Mouse (Mus musculus): ENCODE measurements around the gene Rps6ka5. TPM values are rescaled to one million over a fixed set of nuclear protein-coding genes. Genes with fewer than 3 reads are reported as not detected.

The Rps6ka5 gene
- polyA plus RNA-seq, 1 experiment from 2014 or later: 1.2 TPM

- Histone ChIP-seq H3K4me3 (ENCODE audit: low read depth, low read length) (no peak overlapping the region), H3K27me3 (replicated peaks; ENCODE audit: control insufficient read depth, insufficient read depth, low read length) (no peaks in the 10 kb centered on the region), H3K4me1 (replicated peaks; ENCODE audit: control insufficient read depth, insufficient read depth, low read length) (0 out of 2 replicates have a peak, but pooled peaks cover 4% of the 10 kb centered on the region), H3K9me3 (ENCODE audit: control insufficient read depth) (no peaks in the 10 kb centered on the region), H3K4me2 (replicated peaks; ENCODE audit: low read depth) (no peak overlapping the region), H3K9ac (ENCODE audit: low read depth, low read length) (no peak overlapping the region), H3K36me3 (ENCODE audit: control insufficient read depth, insufficient read depth) (no peaks in the 10 kb centered on the region), H3K27ac (ENCODE audit: low read depth, low read length) (no peak overlapping the region)
- 92% methylated on average over 6 of the region's 6 CpGs for WGBS
- no peak for ATAC-seq
- no peak for TF ChIP-seq CTCF (IDR thresholded peaks at IDR 0.05; ENCODE audit: low read depth)
Measured at GRCm38 (mm10) chr12:100769871-100770270, 43.1 kb upstream of the Rps6ka5 start.

DNA sequence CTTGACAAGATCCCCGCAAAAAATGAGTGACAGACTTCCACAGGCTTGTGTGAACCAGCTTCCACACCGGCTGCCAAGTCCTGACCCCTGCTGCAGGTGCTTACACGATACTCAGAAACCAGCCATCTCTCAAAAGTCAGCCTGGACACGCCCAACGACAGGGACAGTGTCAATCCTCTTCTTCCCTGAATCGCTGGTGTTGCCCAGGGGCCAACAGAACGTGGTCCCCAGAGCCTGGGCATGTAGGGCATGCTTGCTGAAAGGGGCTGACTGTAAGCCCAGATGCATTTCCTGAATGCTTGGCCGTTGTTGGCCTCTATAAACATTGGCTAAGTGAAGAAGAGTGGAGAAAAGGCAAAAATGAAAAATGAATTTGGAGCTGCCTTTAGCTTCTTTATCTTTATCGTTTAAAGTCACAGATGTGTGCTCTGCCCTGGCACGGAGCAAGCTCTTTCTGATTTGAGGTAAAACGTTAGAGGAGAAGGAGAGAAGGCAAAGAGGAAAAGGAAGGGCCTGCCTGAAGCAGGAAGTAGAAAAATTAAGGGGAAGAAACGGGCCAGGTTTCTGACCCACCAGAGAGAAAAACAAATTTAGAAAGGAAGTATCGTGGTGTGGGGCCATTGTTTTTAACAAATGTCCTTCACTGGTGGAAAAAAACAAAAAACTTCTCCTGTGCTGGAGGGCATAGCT is 37.7 kb upstream of the Rps6ka5 start:
- Histone ChIP-seq H3K36me3 (ENCODE audit: control insufficient read depth, insufficient read depth) (no peaks in the 10 kb centered on the region), H3K27me3 (replicated peaks; ENCODE audit: control insufficient read depth, insufficient read depth, low read length) (no peaks in the 10 kb centered on the region), H3K4me3 (ENCODE audit: low read depth, low read length) (no peak overlapping the region), H3K4me1 (replicated peaks; ENCODE audit: control insufficient read depth, insufficient read depth, low read length) (no peaks in the 10 kb centered on the region), H3K9ac (ENCODE audit: low read depth, low read length) (no peak overlapping the region), H3K27ac (ENCODE audit: low read depth, low read length) (no peak overlapping the region), H3K9me3 (ENCODE audit: control insufficient read depth) (no peaks in the 10 kb centered on the region), H3K4me2 (replicated peaks; ENCODE audit: low read depth) (no peak overlapping the region)
- WGBS: 49% methylated on average over 13 of the region's 13 CpGs
- TF ChIP-seq CTCF (IDR thresholded peaks at IDR 0.05; ENCODE audit: low read depth): no peak
- ATAC-seq: no peak

DNA sequence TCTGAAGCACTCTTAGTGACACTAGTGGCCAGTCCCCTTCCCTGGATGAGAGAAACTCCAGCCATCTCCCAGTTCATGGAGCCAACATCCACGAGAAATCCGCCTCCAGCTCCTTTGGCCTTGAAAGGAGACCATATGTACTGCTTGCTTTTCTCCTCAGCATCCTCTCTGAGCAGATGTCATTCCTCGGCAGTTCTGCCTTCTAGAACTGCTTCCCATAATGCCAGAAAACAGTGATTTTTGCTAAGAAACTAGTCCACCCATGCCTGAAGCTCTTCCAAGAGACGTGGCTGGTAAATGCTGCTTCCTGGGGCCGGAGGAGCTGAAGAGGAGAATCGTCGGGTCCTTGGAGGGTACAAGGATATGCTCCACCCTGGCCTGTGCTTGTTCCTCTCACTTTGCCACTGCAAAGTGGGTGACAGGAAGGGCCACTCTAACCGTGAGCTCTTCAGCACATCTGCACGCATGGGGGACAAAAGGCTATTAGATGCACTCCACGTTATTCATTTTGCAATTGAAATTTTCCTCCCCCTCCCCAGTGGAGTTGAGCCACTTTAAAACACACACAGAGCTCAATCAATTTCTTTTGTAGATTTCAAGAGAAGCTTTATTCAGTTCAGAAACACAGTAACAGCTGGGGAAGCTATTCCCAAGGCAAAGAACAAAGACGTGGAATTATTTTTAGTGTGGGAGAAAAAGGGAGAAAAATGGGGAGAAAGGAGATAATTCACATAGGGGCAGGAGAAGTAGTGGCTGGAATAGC is 36.1 kb upstream of the Rps6ka5 start:
- no peaks in the 10 kb centered on the region for H3K36me3 ChIP-seq (ENCODE audit: control insufficient read depth, insufficient read depth)
- 72% methylated on average over 11 of the region's 11 CpGs for WGBS
- no peak for ATAC-seq
- H3K27me3 ChIP-seq (replicated peaks; ENCODE audit: control insufficient read depth, insufficient read depth, low read length): no peaks in the 10 kb centered on the region
- no peaks in the 10 kb centered on the region for H3K9me3 ChIP-seq (ENCODE audit: control insufficient read depth)
- H3K27ac ChIP-seq (ENCODE audit: low read depth, low read length): no peak overlapping the region
- TF ChIP-seq CTCF (IDR thresholded peaks at IDR 0.05; ENCODE audit: low read depth): no peak
- no peaks in the 10 kb centered on the region for H3K4me1 ChIP-seq (replicated peaks; ENCODE audit: control insufficient read depth, insufficient read depth, low read length)
- H3K4me2 ChIP-seq (replicated peaks; ENCODE audit: low read depth): no peak overlapping the region
- no peak overlapping the region for H3K9ac ChIP-seq (ENCODE audit: low read depth, low read length)
- no peak overlapping the region for H3K4me3 ChIP-seq (ENCODE audit: low read depth, low read length)

- TF ChIP-seq CTCF (IDR thresholded peaks at IDR 0.05; ENCODE audit: low read depth): no peak
- ATAC-seq: no peak
Measured at GRCm38 (mm10) chr12:100757427-100757826, 30.6 kb upstream of the Rps6ka5 start.

GRCm38 (mm10) chr12:100753716-100754115 is 26.9 kb upstream of the Rps6ka5 start:
- Histone ChIP-seq H3K27ac (ENCODE audit: low read depth, low read length) (no peak overlapping the region), H3K4me3 (ENCODE audit: low read depth, low read length) (no peak overlapping the region), H3K9ac (ENCODE audit: low read depth, low read length) (no peak overlapping the region), H3K4me2 (replicated peaks; ENCODE audit: low read depth) (no peak overlapping the region), H3K27me3 (replicated peaks; ENCODE audit: control insufficient read depth, insufficient read depth, low read length) (no peaks in the 10 kb centered on the region), H3K36me3 (ENCODE audit: control insufficient read depth, insufficient read depth) (no peaks in the 10 kb centered on the region), H3K9me3 (ENCODE audit: control insufficient read depth) (no peaks in the 10 kb centered on the region), H3K4me1 (replicated peaks; ENCODE audit: control insufficient read depth, insufficient read depth, low read length) (no peaks in the 10 kb centered on the region)
- WGBS: 64% methylated on average over 1 of the region's 1 CpGs
- TF ChIP-seq CTCF (IDR thresholded peaks at IDR 0.05; ENCODE audit: low read depth): no peak
- ATAC-seq: no peak

More at GRCm38 (mm10) chr12:100757427-100757826, 30.6 kb upstream of the Rps6ka5 start:
- Histone ChIP-seq H3K27me3 (replicated peaks; ENCODE audit: control insufficient read depth, insufficient read depth, low read length) (no peaks in the 10 kb centered on the region), H3K4me1 (replicated peaks; ENCODE audit: control insufficient read depth, insufficient read depth, low read length) (no peaks in the 10 kb centered on the region), H3K4me2 (replicated peaks; ENCODE audit: low read depth) (no peak overlapping the region), H3K36me3 (ENCODE audit: control insufficient read depth, insufficient read depth) (no peaks in the 10 kb centered on the region), H3K9me3 (ENCODE audit: control insufficient read depth) (no peaks in the 10 kb centered on the region), H3K27ac (ENCODE audit: low read depth, low read length) (no peak overlapping the region), H3K9ac (ENCODE audit: low read depth, low read length) (no peak overlapping the region), H3K4me3 (ENCODE audit: low read depth, low read length) (no peak overlapping the region)
- WGBS: 49% methylated on average over 4 of the region's 4 CpGs

DNA sequence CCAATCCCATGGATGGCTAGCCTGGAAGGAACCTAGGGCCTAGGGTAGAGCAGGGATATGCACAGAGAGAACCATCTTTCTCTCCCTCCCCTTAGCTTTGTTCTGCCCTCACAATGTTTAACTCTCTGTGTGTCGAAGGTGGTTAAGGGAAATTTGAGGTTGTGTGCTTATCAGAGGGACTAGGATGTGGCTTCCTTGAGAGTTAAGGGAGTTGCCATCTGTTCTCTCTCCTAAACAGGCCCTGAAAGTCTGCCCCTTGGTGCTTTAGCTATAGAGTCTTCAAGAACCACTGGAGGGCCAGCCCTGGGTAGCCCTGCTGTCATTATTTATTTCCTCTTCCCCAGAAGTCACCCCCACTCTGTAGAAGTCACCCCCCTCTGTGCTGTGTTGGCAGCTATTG is 26.2 kb upstream of the Rps6ka5 start:
- Histone ChIP-seq H3K9ac (ENCODE audit: low read depth, low read length) (no peak overlapping the region), H3K27ac (ENCODE audit: low read depth, low read length) (no peak overlapping the region), H3K27me3 (replicated peaks; ENCODE audit: control insufficient read depth, insufficient read depth, low read length) (no peaks in the 10 kb centered on the region), H3K4me2 (replicated peaks; ENCODE audit: low read depth) (no peak overlapping the region), H3K4me1 (replicated peaks; ENCODE audit: control insufficient read depth, insufficient read depth, low read length) (no peaks in the 10 kb centered on the region), H3K4me3 (ENCODE audit: low read depth, low read length) (no peak overlapping the region), H3K9me3 (ENCODE audit: control insufficient read depth) (no peaks in the 10 kb centered on the region), H3K36me3 (ENCODE audit: control insufficient read depth, insufficient read depth) (no peaks in the 10 kb centered on the region)
- TF ChIP-seq CTCF (IDR thresholded peaks at IDR 0.05; ENCODE audit: low read depth): no peak
- 44% methylated on average over 1 of the region's 1 CpGs for WGBS
- no peak for ATAC-seq

Measured in intestine, postnatal 0 days (tissue).